Mouse (Mus musculus) ES-Bruce4 (cell line): Measurements from ENCODE around the gene Mreg. TPM values are rescaled to one million over a fixed set of nuclear protein-coding genes. Genes with fewer than 3 reads are reported as not detected.
"Not testable (repeated sequence)": the region's sequence is repeated elsewhere in the genome, so short reads cannot be mapped to it uniquely, and the experiment has no call there.

Source experiments
- H3K27ac ChIP-seq: 2 replicates; pipeline ENCODE4 v1.5.1; 2012; ENCODE audit warnings: low read length, inconsistent platforms; ENCODE audit not compliant: insufficient read depth
- H3K27me3 ChIP-seq: 2 replicates; pipeline ENCODE4 v1.6.1; 2012; ENCODE audit warnings: mild to moderate bottlenecking, low read length, inconsistent platforms; ENCODE audit not compliant: control insufficient read depth, poor library complexity, insufficient read depth, severe bottlenecking
- H3K36me3 ChIP-seq: 2 replicates; pipeline ENCODE4 v1.6.1; 2012; ENCODE audit warnings: inconsistent platforms, mild to moderate bottlenecking, low read length, moderate library complexity; ENCODE audit not compliant: control insufficient read depth, poor library complexity, insufficient read depth, severe bottlenecking
- H3K4me1 ChIP-seq: one replicate; pipeline ENCODE4 v1.8.1; 2011; ENCODE audit warnings: low read length; ENCODE audit not compliant: control insufficient read depth, insufficient read depth
- H3K4me3 ChIP-seq: 2 replicates; pipeline ENCODE4 v1.5.1; 2011; ENCODE audit warnings: low read depth, mild to moderate bottlenecking, low read length
- H3K9ac ChIP-seq: 2 replicates; pipeline ENCODE4 v1.6.1; 2012; ENCODE audit warnings: low read depth, mild to moderate bottlenecking, inconsistent platforms; ENCODE audit not compliant: poor library complexity, severe bottlenecking
- H3K9me3 ChIP-seq: replicated peaks from 2 replicates; pipeline ENCODE4 v1.6.1; 2012; ENCODE audit warnings: mild to moderate bottlenecking, low read length, inconsistent platforms; ENCODE audit not compliant: control insufficient read depth, poor library complexity, insufficient read depth, severe bottlenecking
- CTCF ChIP-seq: IDR thresholded peaks from one replicate; pipeline ENCODE4 v1.8.1; 2011; ENCODE audit warnings: low read depth, low read length
- EP300 ChIP-seq: IDR thresholded peaks from 2 replicates; pipeline ENCODE4 v1.6.1; 2011; ENCODE audit warnings: low read depth, low read length; ENCODE audit not compliant: insufficient read depth
- POLR2A ChIP-seq: IDR thresholded peaks from one replicate; pipeline ENCODE4 v1.8.1; 2011; ENCODE audit warnings: low read length; ENCODE audit not compliant: insufficient read depth
- polyA plus RNA-seq: library from polyadenylated mRNA; stranded (reverse); fragments of >200 nt; gene quantifications from 2 replicates; pipeline ENCODE4 v1.2.4, GENCODE M21; 2011; ENCODE audit warnings: low read depth; ENCODE audit not compliant: missing spikeins, insufficient read depth, insufficient read length

The Mreg gene
- polyA plus RNA-seq, 1 experiment, result 95.8 TPM

DNA sequence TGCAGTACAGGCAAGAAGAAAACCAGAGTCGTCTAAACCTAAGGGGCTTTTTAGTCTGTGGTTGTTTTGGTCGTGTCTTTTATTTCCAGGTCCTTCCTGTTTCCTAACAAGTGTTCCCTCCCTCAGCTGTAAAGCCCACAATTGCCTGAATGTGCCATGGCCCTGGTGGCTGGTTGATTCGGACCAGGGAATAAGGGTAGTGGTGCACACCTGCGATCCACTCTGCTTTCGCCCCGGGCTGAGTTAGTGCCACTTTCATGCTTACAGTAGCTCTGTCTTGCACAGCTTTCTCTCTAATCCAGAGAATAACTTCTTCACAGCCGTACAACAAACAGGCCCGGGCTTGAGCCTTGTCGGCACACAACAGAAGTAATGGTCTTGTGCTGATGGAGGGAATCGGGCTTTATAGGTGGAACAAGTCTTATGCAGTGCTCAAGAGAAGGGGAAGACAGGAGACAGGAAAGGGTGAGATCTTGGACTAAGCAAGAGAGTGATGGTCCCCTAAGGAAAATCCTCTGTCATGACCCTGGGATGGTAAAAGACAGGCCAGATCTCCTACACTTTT is 26.0 kb upstream of the Mreg start:
- Histone ChIP-seq H3K36me3 (0 out of 2 replicates have a peak, but pooled peaks cover 3% of the 10 kb centered on the region), H3K27ac (peak overlapping the region; percentile 91), H3K27me3 (no peaks in the 10 kb centered on the region), H3K4me3 (peak overlapping the region; percentile 60), H3K9ac (peak overlapping the region; percentile 57), H3K9me3 (no peaks in the 10 kb centered on the region), H3K4me1 (peaks cover 4% of the 10 kb centered on the region)
- TF ChIP-seq EP300 (no peak), POLR2A (no peak), CTCF (no peak)

DNA sequence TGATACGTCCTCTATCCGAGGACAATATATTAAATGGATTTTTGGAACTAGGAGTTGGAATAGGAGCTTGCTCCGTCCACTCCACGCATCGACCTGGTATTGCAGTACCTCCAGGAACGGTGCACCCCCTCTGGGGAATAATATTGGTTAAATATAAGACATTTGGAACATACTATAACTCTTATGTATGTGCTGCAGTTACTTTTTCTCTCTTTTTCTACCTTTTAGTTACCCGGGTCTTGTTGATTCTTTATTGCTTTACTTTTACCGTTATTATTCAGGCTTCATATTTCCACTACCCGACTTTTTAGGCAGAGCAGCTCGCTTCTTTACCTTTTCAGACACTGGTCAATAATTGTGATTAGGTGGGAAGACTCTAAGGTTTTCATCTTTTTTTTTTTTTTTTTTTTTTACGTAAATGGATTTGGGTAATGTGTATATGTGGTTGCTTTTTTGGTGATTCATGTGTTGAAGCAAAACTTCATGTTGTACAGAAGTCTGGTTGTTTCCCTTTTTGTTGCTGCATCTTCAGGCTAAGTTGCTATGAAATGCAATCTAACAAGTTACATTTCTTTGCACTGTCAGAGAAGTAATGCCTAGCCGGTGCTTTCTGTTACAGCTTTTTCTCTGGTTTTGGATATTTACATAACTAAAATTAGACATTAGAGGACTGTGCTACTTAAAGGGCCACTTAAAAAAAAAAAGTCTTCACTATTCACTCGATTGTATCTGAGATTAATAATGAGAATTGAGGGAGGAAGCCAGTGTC is 25.1 kb upstream of the Mreg start:
- TF ChIP-seq POLR2A (no peak), CTCF (no peak)
- Histone ChIP-seq H3K9ac (peak overlapping the region; percentile 57), H3K4me3 (peak overlapping the region; percentile 57), H3K27ac (peak overlapping the region; percentile 91), H3K4me1 (peaks cover 2% of the 10 kb centered on the region), H3K36me3 (0 out of 2 replicates have a peak, but pooled peaks cover 3% of the 10 kb centered on the region), H3K9me3 (no peaks in the 10 kb centered on the region), H3K27me3 (no peaks in the 10 kb centered on the region)

DNA sequence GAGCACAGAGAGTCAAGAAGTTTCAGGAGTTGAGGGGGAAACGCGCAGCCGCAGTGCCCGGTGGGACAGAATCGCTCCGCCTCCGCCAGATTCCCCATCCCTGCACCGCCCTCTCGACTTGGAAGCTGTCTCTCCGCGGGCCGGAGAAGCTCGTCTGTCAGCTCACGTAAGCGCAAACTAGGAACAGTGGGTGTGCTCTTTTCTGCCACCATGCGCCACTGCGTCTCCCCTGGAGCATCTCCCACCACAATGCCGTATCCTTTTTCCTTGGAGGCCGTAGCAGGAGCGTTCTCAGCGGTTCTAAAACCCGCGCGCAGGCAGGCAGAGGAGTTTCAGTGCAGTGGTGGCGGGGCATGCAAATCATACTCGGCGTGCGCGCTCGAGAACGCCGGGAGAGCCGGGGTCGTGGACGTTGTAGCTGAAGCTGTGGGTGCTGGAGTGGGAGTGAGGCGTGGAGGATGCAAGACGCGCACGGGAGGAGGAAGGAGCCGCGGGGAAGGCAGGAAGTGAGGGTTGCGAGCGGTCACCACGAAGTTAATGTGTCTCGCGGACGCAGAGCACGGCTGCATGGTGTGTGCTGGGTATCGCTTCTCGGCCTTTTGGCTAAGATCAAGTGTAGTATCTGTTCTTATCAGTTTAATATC is 24.4 kb upstream of the Mreg start:
- peak overlapping the region; percentile 76 for H3K4me3 ChIP-seq
- H3K27ac ChIP-seq, result peak overlapping the region; percentile 84
- H3K36me3 ChIP-seq, H3K9me3 ChIP-seq, H3K27me3 ChIP-seq, H3K4me1 ChIP-seq: not testable (repeated sequence)
- peak overlapping the region; percentile 19 for H3K9ac ChIP-seq
- TF ChIP-seq POLR2A (peak; percentile 91), EP300 (peak; percentile 71; the same call in 1 of the 2 replicates)

DNA sequence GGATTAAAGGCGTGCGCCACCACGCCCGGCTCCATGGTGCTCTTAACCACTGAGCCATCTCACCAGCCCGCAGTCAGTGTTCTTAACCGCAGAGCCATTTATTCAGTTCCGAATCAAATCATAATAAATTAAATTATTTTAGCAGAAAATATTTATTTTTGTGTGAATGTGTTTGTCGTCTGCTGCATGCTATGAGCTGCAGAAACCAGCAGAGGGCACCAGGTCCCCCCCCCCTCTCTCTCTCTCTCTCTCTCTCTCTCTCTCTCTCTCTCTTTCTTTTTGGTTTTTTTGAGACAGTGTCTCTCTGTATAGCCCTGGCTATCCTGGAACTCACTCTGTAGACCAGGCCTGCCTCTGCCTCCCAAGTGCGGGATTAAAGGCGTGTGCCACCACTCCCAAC is 20.5 kb upstream of the Mreg start:
- not testable (repeated sequence) for H3K4me3 ChIP-seq, H3K9me3 ChIP-seq, H3K4me1 ChIP-seq, H3K27me3 ChIP-seq, H3K36me3 ChIP-seq, H3K9ac ChIP-seq
- H3K27ac ChIP-seq, result peak overlapping the region; percentile 27; the same call in 1 of the 2 replicates
- TF ChIP-seq CTCF, result peak; percentile 2

DNA sequence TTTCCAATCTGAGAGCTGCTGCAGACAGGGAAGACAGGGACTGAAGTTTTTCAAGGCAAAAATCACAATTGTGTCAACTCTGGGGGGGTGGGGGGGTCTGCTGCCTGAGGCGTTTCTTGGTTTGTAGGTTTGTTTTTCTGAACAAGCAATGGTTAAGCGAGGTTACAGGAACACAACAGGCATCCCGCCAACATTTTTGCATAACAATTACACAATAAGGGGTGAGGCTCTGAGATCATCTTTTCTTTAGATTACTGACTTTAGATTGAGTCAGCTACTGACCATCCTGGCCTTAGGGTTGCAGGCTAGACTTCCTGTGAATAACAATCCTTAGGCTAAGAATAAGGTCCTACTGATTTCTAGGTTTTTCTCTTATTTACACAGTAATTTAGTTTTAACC is 16.9 kb upstream of the Mreg start:
- Histone ChIP-seq H3K4me1 (peaks cover 6% of the 10 kb centered on the region), H3K9me3 (no peaks in the 10 kb centered on the region), H3K27me3 (no peaks in the 10 kb centered on the region), H3K27ac (no peak overlapping the region), H3K36me3 (no peaks in the 10 kb centered on the region), H3K9ac (peak overlapping the region; percentile 44), H3K4me3 (no peak overlapping the region)
- no peak for TF ChIP-seq POLR2A
- TF ChIP-seq CTCF, result no peak
- peak; percentile 95 for TF ChIP-seq EP300

DNA sequence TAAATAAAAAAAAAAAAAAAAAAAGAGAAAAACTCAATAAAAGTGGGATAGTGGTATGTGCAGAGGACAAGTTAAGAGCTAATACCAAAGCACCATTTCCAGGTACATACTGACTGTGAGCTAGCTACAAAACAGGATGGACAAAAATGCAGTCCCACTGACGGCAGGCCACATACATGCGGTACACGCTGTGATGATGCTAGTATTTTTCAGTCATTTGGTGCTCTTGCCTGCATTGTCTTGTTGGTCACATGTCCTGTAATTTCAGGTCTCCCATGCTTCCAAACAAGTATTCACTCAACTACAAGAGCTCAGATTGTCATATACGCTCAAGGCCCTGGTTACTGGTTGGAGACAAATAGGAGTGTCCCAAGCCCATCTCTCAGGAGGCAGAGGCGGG is 15.4 kb upstream of the Mreg start:
- H3K9ac ChIP-seq, result peak overlapping the region; percentile 40; the same call in 1 of the 2 replicates
- H3K36me3 ChIP-seq, result no peaks in the 10 kb centered on the region
- no peaks in the 10 kb centered on the region for H3K9me3 ChIP-seq
- H3K4me1 ChIP-seq, result peaks cover 6% of the 10 kb centered on the region
- no peaks in the 10 kb centered on the region for H3K27me3 ChIP-seq
- H3K4me3 ChIP-seq, result no peak overlapping the region
- H3K27ac ChIP-seq, result peak overlapping the region; percentile 90
- no peak for TF ChIP-seq EP300
- no peak for TF ChIP-seq CTCF
- no peak for TF ChIP-seq POLR2A
